Mouse (Mus musculus) colon, adult 2 months (tissue): ENCODE data around the gene Iba57. TPM values are rescaled to one million over a fixed set of nuclear protein-coding genes. Genes with fewer than 3 reads are reported as not detected.

Source experiments
- polyA plus RNA-seq: library from polyadenylated mRNA; depleted of rRNA; stranded (reverse); fragments of >200 nt; gene quantifications from 2 replicates; pipeline ENCODE4 v1.2.3, GENCODE M21; 2012; rRNA removed

Gene Iba57
- 7.6 and 7.7 TPM in 2 replicates for polyA plus RNA-seq

GRCm38 (mm10) chr11:59163255-59164236 is at the start of gene Iba57:
Gene Iba57, minus strand, starts transcription at chr11:59163739.

GRCm38 (mm10) chr11:59208153-59208831 is 44.8 kb upstream of the Iba57 start, which contains the start of gene 2310033P09Rik:
Gene 2310033P09Rik, plus strand, starts transcription at chr11:59208321.

GRCm38 (mm10) chr11:59202081-59202995 is 38.8 kb upstream of the Iba57 start, which contains the start of gene Mrpl55:
Gene Mrpl55, plus strand, starts transcription at chr11:59202486.

GRCm38 (mm10) chr11:59192059-59192386 is 28.5 kb upstream of the Iba57 start, which contains the start of gene Guk1:
Gene Guk1, minus strand, starts transcription at chr11:59192212.

GRCm38 (mm10) chr11:59182864-59183331 is 19.4 kb upstream of the Iba57 start, which contains the start of gene Gjc2:
Gene Gjc2, minus strand, starts transcription at chr11:59183213.

GRCm38 (mm10) chr11:59135904-59136452 is 27.6 kb downstream of the Iba57 start, which contains the start of gene Obscn:
Gene Obscn, minus strand, starts transcription at chr11:59136402.

Other genes with a start within 250 kb of the Iba57 start
- gene Btnl10, start 245.8 kb downstream of the Iba57 start, polyA plus RNA-seq = not detected in 2 replicates
- 191 and 200 TPM in 2 replicates for gene Rnf187, start 224.8 kb downstream of the Iba57 start, polyA plus RNA-seq
- 4.6 and 8.8 TPM in 2 replicates for gene Hist3h2ba, start 214.8 kb downstream of the Iba57 start, polyA plus RNA-seq
- 18.4 and 25.8 TPM in 2 replicates for gene Hist3h2a, start 209.1 kb downstream of the Iba57 start, polyA plus RNA-seq
- gene Trim17, start 209.1 kb downstream of the Iba57 start, polyA plus RNA-seq = 0.22 and 0.46 TPM in 2 replicates
- gene Trim11, start 185.6 kb downstream of the Iba57 start, polyA plus RNA-seq = 39.6 and 41.5 TPM in 2 replicates
- gene Obscn, start 27.3 kb downstream of the Iba57 start, polyA plus RNA-seq = 0.26 and 0.27 TPM in 2 replicates
- 6.3 and 6.6 TPM in 2 replicates for gene Gjc2, start 19.5 kb upstream of the Iba57 start, polyA plus RNA-seq
- 151 and 180 TPM in 2 replicates for gene Guk1, start 28.5 kb upstream of the Iba57 start, polyA plus RNA-seq
- 35.7 and 41.0 TPM in 2 replicates for gene Mrpl55, start 38.7 kb upstream of the Iba57 start, polyA plus RNA-seq
- gene 2310033P09Rik, start 44.6 kb upstream of the Iba57 start, polyA plus RNA-seq = 21.2 and 21.8 TPM in 2 replicates
- 635 and 733 TPM in 2 replicates for gene Arf1, start 64.5 kb upstream of the Iba57 start, polyA plus RNA-seq
- gene Wnt3a, start 127.0 kb upstream of the Iba57 start, polyA plus RNA-seq = not detected in 2 replicates
- gene Wnt9a, start 143.2 kb upstream of the Iba57 start, polyA plus RNA-seq = 1.6 and 1.8 TPM in 2 replicates
- gene Prss38, start 211.9 kb upstream of the Iba57 start, polyA plus RNA-seq = not detected in 2 replicates